Mouse (Mus musculus) brain, embryonic 14.5 days (tissue): Measurements from ENCODE around the gene Fmo2.

Experiments used
- CTCF ChIP-seq: fragments of 200-500 bp; IDR thresholded peaks from 2 replicates; pipeline ENCODE4 v1.5.1; 2012; ENCODE audit warnings: inconsistent platforms, mild to moderate bottlenecking, moderate library complexity, borderline replicate concordance; ENCODE audit not compliant: insufficient read depth, insufficient read length; ENCODE audit errors: extremely low read depth
- POLR2A ChIP-seq: fragments of 200-500 bp; IDR thresholded peaks from 2 replicates; pipeline ENCODE4 v1.6.1; 2012; ENCODE audit warnings: mild to moderate bottlenecking, inconsistent platforms, borderline replicate concordance; ENCODE audit not compliant: poor library complexity, insufficient read depth, insufficient read length, severe bottlenecking; ENCODE audit errors: extremely low read depth

DNA sequence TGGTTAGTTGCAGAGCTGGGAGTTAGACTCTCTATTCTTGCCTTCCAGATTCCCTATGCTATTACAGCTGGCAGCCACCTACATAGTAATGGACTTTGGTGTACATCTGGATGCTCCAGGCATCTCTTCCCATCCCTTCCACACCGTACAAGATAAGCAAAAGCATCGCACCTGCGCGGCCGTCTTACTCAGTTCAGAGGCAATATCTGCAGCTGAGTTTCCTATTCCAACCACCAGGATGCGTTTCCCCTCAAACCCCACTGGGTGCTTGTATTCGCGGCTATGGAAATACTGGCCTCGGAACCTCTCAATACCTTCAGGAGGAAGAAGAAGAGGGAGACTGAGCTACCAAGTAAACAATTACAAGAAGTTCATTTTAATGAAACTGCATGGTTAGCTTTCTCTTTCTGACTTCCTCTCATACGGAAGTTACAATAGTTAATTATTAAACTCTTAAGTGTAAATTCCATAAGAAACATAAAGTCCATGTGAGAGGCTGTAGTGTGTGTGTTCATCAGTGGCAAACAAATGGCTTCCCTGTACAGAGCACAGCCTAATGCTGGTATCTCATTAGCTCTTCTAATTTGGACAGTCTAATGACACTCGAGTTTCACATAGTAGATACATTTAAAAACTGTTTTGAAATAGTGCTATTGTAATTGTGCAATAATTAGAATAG, 12.2 kb downstream of the Fmo2 start:
- TF ChIP-seq POLR2A = no peak
- TF ChIP-seq CTCF = no peak
